8 mouse cellular contexts compared by ENCODE assay signal in genomic region chr3:51396219-51397068, GRCm38 (mm10). TPM values are rescaled to one million over a fixed set of nuclear protein-coding genes. Genes with fewer than 3 reads are reported as not detected.
A peak's percentile ranks its signal among the peaks of the same experiment; 100 is the strongest.
DNase-seq lines count a peak whose midpoint lies in the region; ATAC-seq lines count a peak whose summit lies in the region.

Gene Mgarp (minus strand): TSS chr3:51396738.

- no peaks in the 10 kb centered on the region; the same call in 1 of the 2 replicates for H3K4me1 ChIP-seq in embryonic facial prominence, embryonic 14.5 days (ENCODE audit: control insufficient read depth, insufficient read depth, low read length)
- H3K4me1 ChIP-seq in heart, embryonic 12.5 days (replicated peaks), result peaks cover 18% of the 10 kb centered on the region
- peaks cover 6% of the 10 kb centered on the region for H3K4me1 ChIP-seq in kidney, embryonic 16.5 days (ENCODE audit: insufficient read depth, low read length)

- H3K27me3 ChIP-seq in embryonic facial prominence, embryonic 14.5 days (replicated peaks; ENCODE audit: control insufficient read depth, insufficient read depth, low read length), result peaks cover 9% of the 10 kb centered on the region
- H3K27me3 ChIP-seq in heart, embryonic 12.5 days (replicated peaks), result 0 out of 2 replicates have a peak, but pooled peaks cover 14% of the 10 kb centered on the region
- peaks cover 12% of the 10 kb centered on the region for H3K27me3 ChIP-seq in kidney, embryonic 16.5 days (ENCODE audit: insufficient read depth, low read length)

- 2% methylated on average over 33 of the region's 41 CpGs for WGBS in embryonic facial prominence, embryonic 14.5 days
- WGBS in heart, embryonic 12.5 days, result 1% methylated on average over 41 of the region's 41 CpGs
- WGBS in kidney, embryonic 16.5 days, result 2% methylated on average over 41 of the region's 41 CpGs

- peak; percentile 70 for DNase-seq in CD4-positive helper T cell, adult 2 months (ENCODE audit: low read depth, low spot score)
- peak; percentile 91 to 97 for DNase-seq in adrenal gland, adult (ENCODE audit: inconsistent age in 2 of 2, low spot score in 1 of 2)
- peak; percentile 86 for DNase-seq in embryonic facial prominence, embryonic 14.5 days (ENCODE audit: low spot score)
- peak; percentile 60 to 70 for DNase-seq in lung, postnatal 4 days
- DNase-seq in retina, embryonic 14.5 days (ENCODE audit: low spot score), result peak; percentile 87
- no peak for DNase-seq in left cerebral cortex, adult 18-20 months (ENCODE audit: low spot score in 2 of 2)

- H3K4me3 ChIP-seq in embryonic facial prominence, embryonic 14.5 days (ENCODE audit: low read depth, low read length), result peak within 1 kb of the TSS; percentile 52
- peak within 1 kb of the TSS; percentile 57 for H3K4me3 ChIP-seq in heart, embryonic 12.5 days
- H3K4me3 ChIP-seq in kidney, embryonic 16.5 days (ENCODE audit: low read length), result peak within 1 kb of the TSS; percentile 65

- peak within 1 kb of the TSS; percentile 72 for H3K4me2 ChIP-seq in embryonic facial prominence, embryonic 14.5 days (ENCODE audit: low read depth, low read length)
- peak within 1 kb of the TSS; percentile 85 for H3K4me2 ChIP-seq in heart, embryonic 12.5 days
- peak within 1 kb of the TSS; percentile 80 for H3K4me2 ChIP-seq in kidney, embryonic 16.5 days (replicated peaks; ENCODE audit: low read depth, low read length)

- no peak within 1 kb of the TSS for H3K27ac ChIP-seq in embryonic facial prominence, embryonic 14.5 days (replicated peaks; ENCODE audit: low read depth, low read length)
- H3K27ac ChIP-seq in heart, embryonic 12.5 days (ENCODE audit: poor library complexity, severe bottlenecking), result no peak within 1 kb of the TSS
- H3K27ac ChIP-seq in kidney, embryonic 16.5 days (ENCODE audit: low read length), result 0 out of 2 replicates have a peak within 1 kb of the TSS, but pooled peaks have one; percentile 18

- no peaks in the 10 kb centered on the region for H3K36me3 ChIP-seq in embryonic facial prominence, embryonic 14.5 days (ENCODE audit: control insufficient read depth, insufficient read depth, low read length)
- H3K36me3 ChIP-seq in heart, embryonic 12.5 days, result no peaks in the 10 kb centered on the region
- no peaks in the 10 kb centered on the region for H3K36me3 ChIP-seq in kidney, embryonic 16.5 days (ENCODE audit: insufficient read depth, low read length)

- ATAC-seq in embryonic facial prominence, embryonic 14.5 days (ENCODE audit: low read depth), result peak; percentile 84
- ATAC-seq in heart, embryonic 12.5 days (ENCODE audit: insufficient number of reproducible peaks, low FRiP score), result peak; percentile 74
- peak; percentile 88 for ATAC-seq in kidney, embryonic 16.5 days (ENCODE audit: low FRiP score, low TSS enrichment)

- H3K9ac ChIP-seq in embryonic facial prominence, embryonic 14.5 days (ENCODE audit: low read depth, low read length), result peak within 1 kb of the TSS; percentile 60
- peak within 1 kb of the TSS; percentile 62 for H3K9ac ChIP-seq in heart, embryonic 12.5 days
- peak within 1 kb of the TSS; percentile 63 for H3K9ac ChIP-seq in kidney, embryonic 16.5 days (replicated peaks; ENCODE audit: low read length)

- H3K9me3 ChIP-seq in embryonic facial prominence, embryonic 14.5 days (ENCODE audit: control insufficient read depth, low read length), result no peaks in the 10 kb centered on the region
- H3K9me3 ChIP-seq in heart, embryonic 12.5 days (replicated peaks), result no peaks in the 10 kb centered on the region
- no peaks in the 10 kb centered on the region for H3K9me3 ChIP-seq in kidney, embryonic 16.5 days (ENCODE audit: low read length)

RNA-seq across cellular contexts. Expression of gene Mgarp, which starts in this region (rescaled TPM):
- polyA plus RNA-seq in embryonic facial prominence, embryonic 14.5 days (2014; fragmentation: Nextera tagmentation; extraction: Ambion mirVana), result 2.5 and 5.2 TPM in 2 replicates
- polyA plus RNA-seq in heart, embryonic 12.5 days (2016; fragmentation: Nextera tagmentation; extraction: Ambion mirVana), result 14.0 and 14.5 TPM in 2 replicates
- polyA plus RNA-seq in kidney, embryonic 16.5 days (2015; fragmentation: Nextera tagmentation; extraction: Ambion mirVana), result 7.3 and 10.5 TPM in 2 replicates
- total RNA-seq in left cerebral cortex, adult 18-20 months (2021), result not detected

Comparison
In these comparisons a context has a peak if more than half of its experiments do, and no peak if none do; other contexts are left out.
1. DNase-seq: peak in CD4-positive helper T cell, adult 2 months (single experiment), adrenal gland, adult (2 of 2), embryonic facial prominence, embryonic 14.5 days (single experiment), lung, postnatal 4 days (2 of 2) and retina, embryonic 14.5 days (single experiment); none in left cerebral cortex, adult 18-20 months (0 of 2).
2. Peak in every context shown above with its lines, with median percentiles within 50 percentile points of each other: ATAC-seq, H3K4me2 ChIP-seq, H3K4me3 ChIP-seq and H3K9ac ChIP-seq.